Mouse (Mus musculus): ENCODE results near the gene Gm47791. TPM values are rescaled to one million over a fixed set of nuclear protein-coding genes. Genes with fewer than 3 reads are reported as not detected.

Gene Gm47791
- polyA plus RNA-seq, 1 experiment = not detected

GRCm38 (mm10) chr1:82801105-82801783, 30.2 kb upstream of the Gm47791 start:
- H3K4me3 ChIP-seq (ENCODE audit: low read depth, low read length) = no peak overlapping the region
- H3K36me3 ChIP-seq (ENCODE audit: control insufficient read depth, insufficient read depth, low read length, poor library complexity, severe bottlenecking) = no peaks in the 10 kb centered on the region
- no peak for TF ChIP-seq EP300 (IDR thresholded peaks at IDR 0.05; ENCODE audit: insufficient read depth, low read depth, low read length)
- TF ChIP-seq CTCF (IDR thresholded peaks at IDR 0.05; ENCODE audit: low read depth, low read length) = no peak
- TF ChIP-seq POLR2A (IDR thresholded peaks at IDR 0.05; ENCODE audit: insufficient read depth, low read length) = no peak
- no peaks in the 10 kb centered on the region for H3K9me3 ChIP-seq (replicated peaks; ENCODE audit: control insufficient read depth, insufficient read depth, low read length, poor library complexity, severe bottlenecking)
- no peak overlapping the region for H3K9ac ChIP-seq (ENCODE audit: low read depth, poor library complexity, severe bottlenecking)
- no peaks in the 10 kb centered on the region for H3K4me1 ChIP-seq (ENCODE audit: control insufficient read depth, insufficient read depth, low read length)
- H3K27ac ChIP-seq (ENCODE audit: insufficient read depth, low read length) = no peak overlapping the region
- no peaks in the 10 kb centered on the region; the same call in 1 of the 2 replicates for H3K27me3 ChIP-seq (ENCODE audit: control insufficient read depth, insufficient read depth, low read length, poor library complexity, severe bottlenecking)

GRCm38 (mm10) chr1:82798922-82799321, 27.9 kb upstream of the Gm47791 start:
- no peak overlapping the region for H3K9ac ChIP-seq (ENCODE audit: low read depth, poor library complexity, severe bottlenecking)
- H3K36me3 ChIP-seq (ENCODE audit: control insufficient read depth, insufficient read depth, low read length, poor library complexity, severe bottlenecking) = no peaks in the 10 kb centered on the region
- H3K9me3 ChIP-seq (replicated peaks; ENCODE audit: control insufficient read depth, insufficient read depth, low read length, poor library complexity, severe bottlenecking) = no peaks in the 10 kb centered on the region
- TF ChIP-seq POLR2A (IDR thresholded peaks at IDR 0.05; ENCODE audit: insufficient read depth, low read length) = no peak
- TF ChIP-seq CTCF (IDR thresholded peaks at IDR 0.05; ENCODE audit: low read depth, low read length) = no peak
- no peak for TF ChIP-seq EP300 (IDR thresholded peaks at IDR 0.05; ENCODE audit: insufficient read depth, low read depth, low read length)
- no peak overlapping the region for H3K27ac ChIP-seq (ENCODE audit: insufficient read depth, low read length)
- no peaks in the 10 kb centered on the region; the same call in 1 of the 2 replicates for H3K27me3 ChIP-seq (ENCODE audit: control insufficient read depth, insufficient read depth, low read length, poor library complexity, severe bottlenecking)
- no peaks in the 10 kb centered on the region for H3K4me1 ChIP-seq (ENCODE audit: control insufficient read depth, insufficient read depth, low read length)
- no peak overlapping the region for H3K4me3 ChIP-seq (ENCODE audit: low read depth, low read length)

GRCm38 (mm10) chr1:82798304-82798703, 27.3 kb upstream of the Gm47791 start:
- Histone ChIP-seq H3K9ac (ENCODE audit: low read depth, poor library complexity, severe bottlenecking) (no peak overlapping the region), H3K4me3 (ENCODE audit: low read depth, low read length) (no peak overlapping the region), H3K27me3 (ENCODE audit: control insufficient read depth, insufficient read depth, low read length, poor library complexity, severe bottlenecking) (no peaks in the 10 kb centered on the region; the same call in 1 of the 2 replicates), H3K9me3 (replicated peaks; ENCODE audit: control insufficient read depth, insufficient read depth, low read length, poor library complexity, severe bottlenecking) (no peaks in the 10 kb centered on the region), H3K4me1 (ENCODE audit: control insufficient read depth, insufficient read depth, low read length) (no peaks in the 10 kb centered on the region), H3K36me3 (ENCODE audit: control insufficient read depth, insufficient read depth, low read length, poor library complexity, severe bottlenecking) (no peaks in the 10 kb centered on the region), H3K27ac (ENCODE audit: insufficient read depth, low read length) (no peak overlapping the region)
- TF ChIP-seq EP300 (IDR thresholded peaks at IDR 0.05; ENCODE audit: insufficient read depth, low read depth, low read length) = no peak
- TF ChIP-seq POLR2A (IDR thresholded peaks at IDR 0.05; ENCODE audit: insufficient read depth, low read length) = no peak
- TF ChIP-seq CTCF (IDR thresholded peaks at IDR 0.05; ENCODE audit: low read depth, low read length) = no peak

GRCm38 (mm10) chr1:82797088-82797487, 26.0 kb upstream of the Gm47791 start:
- H3K4me1 ChIP-seq (ENCODE audit: control insufficient read depth, insufficient read depth, low read length) = no peaks in the 10 kb centered on the region
- H3K9ac ChIP-seq (ENCODE audit: low read depth, poor library complexity, severe bottlenecking) = no peak overlapping the region
- H3K27ac ChIP-seq (ENCODE audit: insufficient read depth, low read length) = no peak overlapping the region
- TF ChIP-seq CTCF (IDR thresholded peaks at IDR 0.05; ENCODE audit: low read depth, low read length) (no peak), POLR2A (IDR thresholded peaks at IDR 0.05; ENCODE audit: insufficient read depth, low read length) (no peak), EP300 (IDR thresholded peaks at IDR 0.05; ENCODE audit: insufficient read depth, low read depth, low read length) (no peak)
- no peaks in the 10 kb centered on the region for H3K9me3 ChIP-seq (replicated peaks; ENCODE audit: control insufficient read depth, insufficient read depth, low read length, poor library complexity, severe bottlenecking)
- no peaks in the 10 kb centered on the region for H3K36me3 ChIP-seq (ENCODE audit: control insufficient read depth, insufficient read depth, low read length, poor library complexity, severe bottlenecking)
- H3K4me3 ChIP-seq (ENCODE audit: low read depth, low read length) = no peak overlapping the region
- H3K27me3 ChIP-seq (ENCODE audit: control insufficient read depth, insufficient read depth, low read length, poor library complexity, severe bottlenecking) = no peaks in the 10 kb centered on the region

- no peak overlapping the region for H3K27ac ChIP-seq (ENCODE audit: insufficient read depth, low read length)
- H3K27me3 ChIP-seq (ENCODE audit: control insufficient read depth, insufficient read depth, low read length, poor library complexity, severe bottlenecking) = no peaks in the 10 kb centered on the region
- no peak overlapping the region for H3K9ac ChIP-seq (ENCODE audit: low read depth, poor library complexity, severe bottlenecking)
- no peaks in the 10 kb centered on the region for H3K9me3 ChIP-seq (replicated peaks; ENCODE audit: control insufficient read depth, insufficient read depth, low read length, poor library complexity, severe bottlenecking)
- no peaks in the 10 kb centered on the region for H3K36me3 ChIP-seq (ENCODE audit: control insufficient read depth, insufficient read depth, low read length, poor library complexity, severe bottlenecking)
- no peaks in the 10 kb centered on the region for H3K4me1 ChIP-seq (ENCODE audit: control insufficient read depth, insufficient read depth, low read length)
- TF ChIP-seq CTCF (IDR thresholded peaks at IDR 0.05; ENCODE audit: low read depth, low read length) = no peak
- no peak for TF ChIP-seq POLR2A (IDR thresholded peaks at IDR 0.05; ENCODE audit: insufficient read depth, low read length)
- no peak for TF ChIP-seq EP300 (IDR thresholded peaks at IDR 0.05; ENCODE audit: insufficient read depth, low read depth, low read length)
- no peak overlapping the region for H3K4me3 ChIP-seq (ENCODE audit: low read depth, low read length)
Observed at GRCm38 (mm10) chr1:82795702-82796443, 24.8 kb upstream of the Gm47791 start.

- Histone ChIP-seq H3K9ac (ENCODE audit: low read depth, poor library complexity, severe bottlenecking) (no peak overlapping the region), H3K9me3 (replicated peaks; ENCODE audit: control insufficient read depth, insufficient read depth, low read length, poor library complexity, severe bottlenecking) (no peaks in the 10 kb centered on the region), H3K4me1 (ENCODE audit: control insufficient read depth, insufficient read depth, low read length) (no peaks in the 10 kb centered on the region)
Observed at GRCm38 (mm10) chr1:82795211-82795610, 24.2 kb upstream of the Gm47791 start.

More at GRCm38 (mm10) chr1:82795211-82795610, 24.2 kb upstream of the Gm47791 start:
- H3K36me3 ChIP-seq (ENCODE audit: control insufficient read depth, insufficient read depth, low read length, poor library complexity, severe bottlenecking) = no peaks in the 10 kb centered on the region
- no peak overlapping the region for H3K27ac ChIP-seq (ENCODE audit: insufficient read depth, low read length)
- no peak for TF ChIP-seq POLR2A (IDR thresholded peaks at IDR 0.05; ENCODE audit: insufficient read depth, low read length)
- TF ChIP-seq CTCF (IDR thresholded peaks at IDR 0.05; ENCODE audit: low read depth, low read length) = no peak
- TF ChIP-seq EP300 (IDR thresholded peaks at IDR 0.05; ENCODE audit: insufficient read depth, low read depth, low read length) = no peak
- H3K27me3 ChIP-seq (ENCODE audit: control insufficient read depth, insufficient read depth, low read length, poor library complexity, severe bottlenecking) = no peaks in the 10 kb centered on the region
- no peak overlapping the region for H3K4me3 ChIP-seq (ENCODE audit: low read depth, low read length)
